Mouse (Mus musculus): Measurements from ENCODE around the gene Arhgap17. TPM values are rescaled to one million over a fixed set of nuclear protein-coding genes. Genes with fewer than 3 reads are reported as not detected.

Gene Arhgap17
- polyA plus RNA-seq (2012; rRNA removed), result 27.4 and 27.9 TPM in 2 replicates

- peak; percentile 89 for DNase-seq (ENCODE audit: low spot score)
Measured at GRCm38 (mm10) chr7:123369759-123370481, at the start of gene Arhgap17, which contains the start of gene Lcmt1. TSS of gene Arhgap17 (minus strand) at chr7:123369915. TSS of gene Lcmt1 (plus strand) at chr7:123369784.

GRCm38 (mm10) chr7:123417661-123418060 lies 47.9 kb upstream of the Arhgap17 start:
- no peak for DNase-seq (ENCODE audit: low spot score)

GRCm38 (mm10) chr7:123416803-123417202 lies 47.1 kb upstream of the Arhgap17 start:
- no peak for DNase-seq (ENCODE audit: low spot score)

GRCm38 (mm10) chr7:123412143-123412542 lies 42.4 kb upstream of the Arhgap17 start:
- DNase-seq (ENCODE audit: low spot score), result no peak

- DNase-seq (ENCODE audit: low spot score), result no peak
Measured at GRCm38 (mm10) chr7:123411109-123411508, 41.4 kb upstream of the Arhgap17 start.

- DNase-seq (ENCODE audit: low spot score), result no peak
Measured at GRCm38 (mm10) chr7:123410502-123410901, 40.8 kb upstream of the Arhgap17 start.

- no peak for DNase-seq (ENCODE audit: low spot score)
Measured at GRCm38 (mm10) chr7:123406988-123407387, 37.3 kb upstream of the Arhgap17 start.

GRCm38 (mm10) chr7:123405619-123406018 lies 35.9 kb upstream of the Arhgap17 start:
- no peak for DNase-seq (ENCODE audit: low spot score)

GRCm38 (mm10) chr7:123404198-123404597 lies 34.5 kb upstream of the Arhgap17 start:
- no peak for DNase-seq (ENCODE audit: low spot score)

- DNase-seq (ENCODE audit: low spot score), result no peak
Measured at GRCm38 (mm10) chr7:123401121-123401520, 31.4 kb upstream of the Arhgap17 start.

- DNase-seq (ENCODE audit: low spot score), result no peak
Measured at GRCm38 (mm10) chr7:123399286-123399685, 29.6 kb upstream of the Arhgap17 start.

- no peak for DNase-seq (ENCODE audit: low spot score)
Measured at GRCm38 (mm10) chr7:123398828-123399227, 29.1 kb upstream of the Arhgap17 start.

- DNase-seq (ENCODE audit: low spot score), result no peak
Measured at GRCm38 (mm10) chr7:123397931-123398330, 28.2 kb upstream of the Arhgap17 start.

- DNase-seq (ENCODE audit: low spot score), result no peak
Measured at GRCm38 (mm10) chr7:123397369-123397768, 27.7 kb upstream of the Arhgap17 start.

- DNase-seq (ENCODE audit: low spot score), result no peak
Measured at GRCm38 (mm10) chr7:123396900-123397299, 27.2 kb upstream of the Arhgap17 start.

- DNase-seq (ENCODE audit: low spot score), result no peak
Measured at GRCm38 (mm10) chr7:123394271-123394670, 24.6 kb upstream of the Arhgap17 start.

- DNase-seq (ENCODE audit: low spot score), result no peak
Measured at GRCm38 (mm10) chr7:123389686-123390280, 20.1 kb upstream of the Arhgap17 start.

- no peak for DNase-seq (ENCODE audit: low spot score)
Measured at GRCm38 (mm10) chr7:123385693-123386407, 16.1 kb upstream of the Arhgap17 start.

- peak; percentile 67 for DNase-seq (ENCODE audit: low spot score)
Measured at GRCm38 (mm10) chr7:123377443-123378400, 8.0 kb upstream of the Arhgap17 start.

GRCm38 (mm10) chr7:123371501-123371900 lies 1.8 kb upstream of the Arhgap17 start:
- DNase-seq (ENCODE audit: low spot score), result no peak

- DNase-seq (ENCODE audit: low spot score), result no peak
Measured at GRCm38 (mm10) chr7:123370700-123371099, 985 bp upstream of the Arhgap17 start.
